Mouse (Mus musculus) urinary bladder, adult 18-20 months (tissue): ENCODE results near the gene Ndufs6.
A peak's percentile ranks its signal among the peaks of the same experiment; 100 is the strongest.

ENCODE experiments used
- DNase-seq, 2 experiments: peaks; one replicate each; pipeline ENCODE4 v3.0.0; 2022; ENCODE audit warnings: low spot score in 2 of 2, mixed read lengths in 2 of 2

Gene Ndufs6

GRCm38 (mm10) chr13:73327827-73328698 lies at the start of gene Ndufs6, which contains the start of gene Mrpl36:
TSS of gene Ndufs6 (minus strand) at chr13:73328542.
TSS of gene Mrpl36 (plus strand) at chr13:73328513.
- peak; percentile 86 to 88 for DNase-seq

GRCm38 (mm10) chr13:73377637-73378036 lies 49.3 kb upstream of the Ndufs6 start:
- no peak for DNase-seq

GRCm38 (mm10) chr13:73374612-73375011 lies 46.3 kb upstream of the Ndufs6 start:
- DNase-seq = no peak

- DNase-seq = no peak
Observed at GRCm38 (mm10) chr13:73373367-73373766, 45.0 kb upstream of the Ndufs6 start.

GRCm38 (mm10) chr13:73357106-73357505 lies 28.8 kb upstream of the Ndufs6 start:
- DNase-seq = no peak

- no peak for DNase-seq
Observed at GRCm38 (mm10) chr13:73352491-73352890, 24.1 kb upstream of the Ndufs6 start.

GRCm38 (mm10) chr13:73351910-73352309 lies 23.6 kb upstream of the Ndufs6 start:
- no peak for DNase-seq

- DNase-seq = no peak
Observed at GRCm38 (mm10) chr13:73350741-73351140, 22.4 kb upstream of the Ndufs6 start.

GRCm38 (mm10) chr13:73347922-73348650 lies 19.7 kb upstream of the Ndufs6 start:
- no peak for DNase-seq

- no peak for DNase-seq
Observed at GRCm38 (mm10) chr13:73347171-73347570, 18.8 kb upstream of the Ndufs6 start.

- no peak for DNase-seq
Observed at GRCm38 (mm10) chr13:73346743-73347142, 18.4 kb upstream of the Ndufs6 start.

- DNase-seq = no peak
Observed at GRCm38 (mm10) chr13:73346131-73346530, 17.8 kb upstream of the Ndufs6 start.

GRCm38 (mm10) chr13:73345102-73345890 lies 17.0 kb upstream of the Ndufs6 start:
- DNase-seq = no peak

- DNase-seq = no peak
Observed at GRCm38 (mm10) chr13:73336753-73337152, 8.4 kb upstream of the Ndufs6 start.

GRCm38 (mm10) chr13:73331736-73332135 lies 3.4 kb upstream of the Ndufs6 start:
- no peak for DNase-seq

- peak; percentile 80 to 93 for DNase-seq
Observed at GRCm38 (mm10) chr13:73330844-73331501, 2.6 kb upstream of the Ndufs6 start.

GRCm38 (mm10) chr13:73323406-73323805 lies 4.9 kb downstream of the Ndufs6 start:
- DNase-seq = no peak

- no peak for DNase-seq
Observed at GRCm38 (mm10) chr13:73322626-73323025, 5.7 kb downstream of the Ndufs6 start.

GRCm38 (mm10) chr13:73320048-73320447 lies 8.3 kb downstream of the Ndufs6 start:
- DNase-seq = no peak

- peak in 1 of 2 experiments; percentile 34 for DNase-seq
Observed at GRCm38 (mm10) chr13:73310183-73310929, 18.0 kb downstream of the Ndufs6 start.

- no peak for DNase-seq
Observed at GRCm38 (mm10) chr13:73306430-73306829, 21.9 kb downstream of the Ndufs6 start.
